Mouse (Mus musculus) lung, postnatal 0 days (tissue): ENCODE measurements around the gene P3h1. TPM values are rescaled to one million over a fixed set of nuclear protein-coding genes. Genes with fewer than 3 reads are reported as not detected.

Experiments
- ATAC-seq: fragments of 200-750 bp; cut with Nextera tagmentation; 2 replicates; pipeline ENCODE4 v1.8.0; 2017; ENCODE audit warnings: moderate library complexity
- DNase-seq: peaks from one replicate; pipeline ENCODE4 v3.0.0-alpha.2; 2016; ENCODE audit warnings: low spot score
- H3K27ac ChIP-seq: fragments of 300-500 bp; sonication (generic); 2 replicates; pipeline ENCODE4 v1.5.1; 2014; ENCODE audit warnings: antibody characterized with exemption, mild to moderate bottlenecking, low read length, mixed read lengths
- H3K27me3 ChIP-seq: fragments of 300-500 bp; sonication (generic); replicated peaks from 2 replicates; pipeline ENCODE4 v1.6.1; 2014; ENCODE audit warnings: low read length, mixed read lengths; ENCODE audit not compliant: insufficient read depth
- H3K36me3 ChIP-seq: fragments of 300-500 bp; sonication (generic); 2 replicates; pipeline ENCODE4 v1.6.1; 2014; ENCODE audit warnings: low read length, mixed read lengths; ENCODE audit not compliant: insufficient read depth
- H3K4me1 ChIP-seq: fragments of 300-500 bp; sonication (generic); 2 replicates; pipeline ENCODE4 v1.6.1; 2014; ENCODE audit warnings: antibody characterized with exemption, low read depth, low read length, mixed read lengths; ENCODE audit not compliant: insufficient read depth
- H3K4me2 ChIP-seq: fragments of 300-500 bp; sonication (generic); replicated peaks from 2 replicates; pipeline ENCODE4 v1.6.1; 2014; ENCODE audit warnings: low read depth, mild to moderate bottlenecking, low read length, moderate library complexity, mixed read lengths
- H3K4me3 ChIP-seq: fragments of 300-500 bp; sonication (generic); 2 replicates; pipeline ENCODE4 v1.5.1; 2014; ENCODE audit warnings: low read depth, low read length
- H3K9ac ChIP-seq: fragments of 300-500 bp; sonication (generic); replicated peaks from 2 replicates; pipeline ENCODE4 v1.6.1; 2014; ENCODE audit warnings: low read depth, mild to moderate bottlenecking
- H3K9me3 ChIP-seq: fragments of 300-500 bp; sonication (generic); 2 replicates; pipeline ENCODE4 v1.6.1; 2016; ENCODE audit warnings: low read length, mixed read lengths
- CTCF ChIP-seq: IDR thresholded peaks from 2 replicates; pipeline ENCODE4 v1.5.1; 2016; ENCODE audit warnings: antibody characterized with exemption, mild to moderate bottlenecking
- EP300 ChIP-seq: IDR thresholded peaks from 2 replicates; pipeline ENCODE4 v1.6.1; 2016; ENCODE audit warnings: antibody characterized with exemption, mild to moderate bottlenecking, control low read depth
- WGBS: fragments of 180-500 bp; shearing (Covaris S2); extraction: QIAGEN DNeasy Blood & Tissue Kit; methylation state at CpG from one replicate; pipeline ENCODE4 v1.1.7; 2014; 5-methylcytosine and 5-hydroxymethylcytosine counted together
- polyA plus RNA-seq: library from polyadenylated mRNA; unstranded; fragments of >200 nt; fragmentation: Nextera tagmentation; extraction: Ambion mirVana; gene quantifications from 2 replicates; pipeline ENCODE4 v1.2.1, GENCODE M21; 2015

The P3h1 gene
- polyA plus RNA-seq, result 29.4 and 32.2 TPM in 2 replicates

DNA sequence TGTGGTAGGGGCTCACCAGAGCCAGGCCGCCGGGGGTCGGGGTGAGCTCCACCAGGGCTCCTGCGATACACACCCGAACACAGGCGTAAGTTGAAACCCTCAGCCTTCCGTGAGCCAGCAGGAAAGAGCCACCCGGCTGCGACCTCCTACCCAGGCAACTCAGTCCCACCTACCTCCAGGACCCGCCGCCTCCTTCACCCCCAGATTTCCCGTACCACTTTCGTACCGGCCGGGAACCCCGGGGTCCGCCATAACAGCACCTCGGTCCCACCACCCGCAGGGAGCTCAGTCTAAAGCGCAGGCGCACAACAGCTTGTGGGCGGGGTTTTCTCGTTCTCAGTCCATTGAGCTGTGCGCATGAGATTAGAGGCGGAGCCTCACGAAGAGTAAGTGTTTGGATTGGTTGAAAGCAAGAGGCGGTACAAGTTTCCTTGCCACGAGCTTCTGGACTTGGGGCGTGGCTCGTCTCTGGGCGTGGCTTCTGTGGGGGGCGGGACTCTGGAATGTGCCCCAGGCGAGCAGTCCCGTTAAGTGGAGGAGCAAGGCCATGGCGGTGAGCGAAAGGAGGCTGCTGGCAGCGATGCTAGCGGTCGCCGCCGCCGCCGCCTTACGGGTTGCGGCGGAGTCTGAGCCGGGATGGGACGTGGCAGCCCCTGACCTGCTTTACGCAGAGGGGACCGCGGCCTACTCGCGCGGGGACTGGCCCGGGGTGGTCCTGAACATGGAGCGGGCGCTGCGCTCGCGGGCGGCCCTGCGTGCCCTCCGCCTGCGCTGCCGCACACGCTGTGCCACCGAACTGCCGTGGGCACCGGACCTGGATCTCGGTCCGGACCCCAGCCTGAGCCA is at the start of gene P3h1, which contains the start of gene AU022252:
Gene P3h1 (plus strand): TSS at position 506 of the 846 bp plus-strand sequence.
Gene AU022252 (minus strand): TSS at position 303 of the 846 bp plus-strand sequence.
- peaks cover 3% of the 10 kb centered on the region; the same call in 1 of the 2 replicates for H3K36me3 ChIP-seq
- TF ChIP-seq EP300, result no peak
- TF ChIP-seq CTCF, result no peak
- H3K4me1 ChIP-seq, result peaks cover 6% of the 10 kb centered on the region; the same call in 1 of the 2 replicates
- peak within 1 kb of the TSS; percentile 84 for H3K4me3 ChIP-seq
- H3K9ac ChIP-seq, result peak within 1 kb of the TSS; percentile 77
- WGBS, result 2% methylated on average over 57 of the region's 71 CpGs
- peak within 1 kb of the TSS; percentile 66 for H3K27ac ChIP-seq
- DNase-seq, result peak; percentile 100
- ATAC-seq, result peak; percentile 99
- H3K4me2 ChIP-seq, result peak within 1 kb of the TSS; percentile 97
- H3K27me3 ChIP-seq, result no peaks in the 10 kb centered on the region
- H3K9me3 ChIP-seq, result no peaks in the 10 kb centered on the region

DNA sequence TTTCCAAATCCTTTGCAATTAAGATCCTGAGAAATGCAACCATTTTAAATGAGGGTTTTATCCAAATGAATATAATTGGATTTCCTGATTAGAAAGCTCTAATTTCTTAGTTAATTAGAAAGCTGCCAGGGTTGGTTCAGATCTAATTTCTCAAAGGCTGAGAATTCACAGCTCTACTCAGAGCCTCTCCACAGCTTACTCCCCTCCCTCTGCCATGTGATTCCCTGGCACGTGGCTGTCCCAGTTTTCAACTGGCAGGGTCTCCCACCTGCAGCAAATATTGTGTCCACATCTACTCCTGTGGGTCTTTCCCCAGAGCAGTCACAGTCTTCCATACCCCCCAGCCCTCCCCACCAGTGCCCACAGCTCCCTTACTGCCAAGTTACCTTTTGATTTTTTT is 49.2 kb upstream of the P3h1 start:
- 27% methylated on average over 1 of the region's 1 CpGs for WGBS
- Histone ChIP-seq H3K9ac (no peak overlapping the region), H3K27ac (no peak overlapping the region), H3K4me1 (no peaks in the 10 kb centered on the region), H3K27me3 (no peaks in the 10 kb centered on the region), H3K4me2 (no peak overlapping the region), H3K4me3 (no peak overlapping the region), H3K36me3 (no peaks in the 10 kb centered on the region), H3K9me3 (no peaks in the 10 kb centered on the region)
- DNase-seq, result no peak
- TF ChIP-seq EP300 (no peak), CTCF (no peak)
- ATAC-seq, result no peak

DNA sequence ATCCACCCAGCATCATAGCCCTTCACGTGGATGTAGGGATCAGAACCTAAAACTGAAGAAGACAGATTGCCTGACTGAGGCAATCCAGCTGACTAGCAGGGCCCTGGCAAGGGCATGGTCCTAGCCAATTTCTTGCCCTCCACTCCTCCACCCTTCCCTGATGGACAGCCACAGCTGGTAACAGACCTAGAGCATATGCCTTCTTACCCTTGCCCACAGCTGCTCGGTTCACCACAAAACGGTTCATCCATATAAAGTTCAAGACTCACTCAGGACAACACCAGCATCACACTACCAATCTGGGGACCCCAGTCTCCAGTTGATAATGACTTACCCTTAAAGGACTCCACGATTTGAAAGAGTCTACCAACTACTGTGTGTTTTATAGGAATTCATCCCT is 46.9 kb upstream of the P3h1 start:
- ATAC-seq, result no peak
- TF ChIP-seq CTCF (no peak), EP300 (no peak)
- H3K27ac ChIP-seq, result no peak overlapping the region
- no peak overlapping the region for H3K9ac ChIP-seq
- H3K36me3 ChIP-seq, result no peaks in the 10 kb centered on the region
- H3K4me2 ChIP-seq, result no peak overlapping the region
- WGBS, result 71% methylated on average over 4 of the region's 4 CpGs
- no peak for DNase-seq
- no peaks in the 10 kb centered on the region for H3K9me3 ChIP-seq
- H3K4me3 ChIP-seq, result no peak overlapping the region
- H3K4me1 ChIP-seq, result no peaks in the 10 kb centered on the region
- no peaks in the 10 kb centered on the region for H3K27me3 ChIP-seq

DNA sequence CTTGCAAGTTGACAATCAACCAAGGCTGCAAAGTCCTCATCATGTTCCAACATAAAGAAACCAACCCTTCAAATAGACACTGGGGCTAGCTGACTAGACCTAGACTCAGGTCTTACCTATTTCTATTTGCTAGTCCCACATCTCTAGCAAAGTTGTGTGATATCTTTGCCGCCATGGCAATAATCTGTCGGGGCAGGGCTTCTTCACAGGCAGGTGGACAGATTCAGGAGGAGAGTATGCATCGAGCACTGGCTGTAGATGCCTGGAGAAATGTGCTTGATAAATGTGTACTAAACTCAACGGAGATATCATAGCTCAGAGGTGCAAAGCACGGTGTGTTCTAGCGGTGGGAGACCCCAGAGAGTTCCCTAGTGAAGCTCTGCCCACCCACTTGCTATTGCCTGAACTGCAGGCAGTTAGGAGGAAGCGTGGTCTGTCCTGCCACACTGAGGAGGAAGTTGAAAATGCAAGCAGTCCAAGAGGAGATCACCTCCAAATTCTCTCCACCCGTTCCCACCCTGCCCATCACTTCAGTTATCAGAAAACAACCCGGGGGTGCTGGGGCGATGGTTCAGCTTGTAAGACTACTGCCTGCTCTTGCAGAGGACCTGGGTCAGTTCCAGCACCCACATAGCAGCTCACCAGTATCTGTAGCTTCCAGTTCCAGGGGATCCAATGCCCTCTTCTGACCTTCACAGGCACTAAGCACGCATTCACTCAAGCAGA is 44.5 kb upstream of the P3h1 start:
- no peak for DNase-seq
- no peak overlapping the region for H3K4me2 ChIP-seq
- H3K27me3 ChIP-seq, result no peaks in the 10 kb centered on the region
- no peak overlapping the region for H3K4me3 ChIP-seq
- H3K36me3 ChIP-seq, result no peaks in the 10 kb centered on the region
- H3K27ac ChIP-seq, result no peak overlapping the region
- no peaks in the 10 kb centered on the region for H3K4me1 ChIP-seq
- no peak overlapping the region for H3K9ac ChIP-seq
- peak; percentile 51 for TF ChIP-seq CTCF
- no peak for TF ChIP-seq EP300
- no peaks in the 10 kb centered on the region for H3K9me3 ChIP-seq
- no peak for ATAC-seq
- WGBS, result 40% methylated on average over 11 of the region's 11 CpGs

DNA sequence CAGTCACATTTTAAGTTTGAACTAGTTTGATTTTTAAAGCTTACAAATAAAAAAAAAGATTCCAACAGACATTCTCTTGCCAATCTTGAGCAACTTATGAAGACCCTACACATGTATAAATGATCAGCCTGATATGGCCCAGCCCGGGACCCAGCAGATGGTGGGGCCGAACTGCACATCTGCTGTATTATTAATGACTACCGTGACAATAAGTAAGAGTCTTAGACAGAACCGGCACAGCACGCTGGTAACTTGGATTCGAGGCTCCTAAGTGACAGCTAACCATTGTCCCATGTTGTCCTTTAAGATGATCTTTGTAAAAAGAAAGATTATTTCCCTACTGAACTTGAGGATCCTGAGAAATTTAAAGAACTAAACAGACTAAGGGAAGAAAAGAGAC is 43.3 kb upstream of the P3h1 start:
- Histone ChIP-seq H3K9ac (no peak overlapping the region), H3K4me1 (no peaks in the 10 kb centered on the region), H3K27ac (no peak overlapping the region), H3K4me3 (no peak overlapping the region), H3K9me3 (no peaks in the 10 kb centered on the region), H3K27me3 (no peaks in the 10 kb centered on the region), H3K36me3 (no peaks in the 10 kb centered on the region), H3K4me2 (no peak overlapping the region)
- ATAC-seq (no peak), DNase-seq (no peak)
- 68% methylated on average over 6 of the region's 6 CpGs for WGBS
- TF ChIP-seq CTCF (no peak), EP300 (no peak)

DNA sequence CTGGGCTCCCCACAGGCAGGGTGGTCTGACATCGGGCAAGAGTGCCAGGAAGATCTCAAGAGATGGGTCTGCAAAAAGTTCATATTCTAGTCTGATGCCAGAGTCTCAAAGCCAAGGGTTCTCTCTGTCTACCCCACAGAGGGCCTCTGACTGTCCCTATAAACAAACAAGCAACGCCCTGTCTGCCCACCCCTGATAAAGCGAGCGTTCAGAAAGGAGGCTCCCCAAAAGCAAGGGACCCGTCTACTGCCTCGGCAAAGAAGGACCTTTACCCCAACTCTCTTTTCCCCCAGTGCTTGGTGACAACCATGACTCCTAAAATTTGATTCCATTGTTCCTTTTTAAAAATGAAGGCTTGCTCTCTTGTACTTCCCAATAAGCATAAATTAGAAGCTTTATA is 42.9 kb upstream of the P3h1 start, which contains the start of gene Ermap:
Gene Ermap (minus strand): TSS at position 148 of the 400 bp plus-strand sequence.
- H3K27me3 ChIP-seq, result no peaks in the 10 kb centered on the region
- WGBS, result 60% methylated on average over 6 of the region's 6 CpGs
- no peak within 1 kb of the TSS for H3K4me3 ChIP-seq
- no peak within 1 kb of the TSS for H3K9ac ChIP-seq
- no peaks in the 10 kb centered on the region for H3K36me3 ChIP-seq
- H3K4me1 ChIP-seq, result no peaks in the 10 kb centered on the region
- no peaks in the 10 kb centered on the region for H3K9me3 ChIP-seq
- DNase-seq (no peak), ATAC-seq (no peak)
- H3K27ac ChIP-seq, result no peak within 1 kb of the TSS
- H3K4me2 ChIP-seq, result no peak within 1 kb of the TSS
- no peak for TF ChIP-seq EP300
- no peak for TF ChIP-seq CTCF
